Mouse (Mus musculus) CH12.LX (cell line): ENCODE measurements around the gene Olfr1387. TPM values are rescaled to one million over a fixed set of nuclear protein-coding genes. Genes with fewer than 3 reads are reported as not detected.
"Not testable (repeated sequence)": the region's sequence is repeated elsewhere in the genome, so short reads cannot be mapped to it uniquely, and the experiment has no call there.

Experiments used
- DNase-seq: peaks from one replicate; pipeline ENCODE4 v3.0.0-alpha.2; 2013; ENCODE audit errors: extremely low read depth
- H3K27ac ChIP-seq: 2 replicates; pipeline ENCODE4 v1.5.1; 2012; ENCODE audit warnings: low read depth, mild to moderate bottlenecking, control low read depth, moderate library complexity; ENCODE audit not compliant: insufficient read depth
- H3K27me3 ChIP-seq: replicated peaks from 2 replicates; pipeline ENCODE3; 2012; ENCODE audit warnings: inconsistent platforms
- H3K36me3 ChIP-seq, 2 experiments: replicated peaks in 1 of 2; 2 replicates each; pipeline versions ENCODE3 to v1.6.1; 2012; ENCODE audit warnings: inconsistent platforms in 1 of 2, low read length in 1 of 2, mild to moderate bottlenecking in 1 of 2, mixed read lengths in 1 of 2, moderate library complexity in 1 of 2; ENCODE audit not compliant: control insufficient read depth in 1 of 2, insufficient read depth in 1 of 2
- H3K4me1 ChIP-seq, 2 experiments: 2 replicates each; pipeline ENCODE4 v1.6.1; 2012; ENCODE audit warnings: inconsistent platforms in 1 of 2, moderate library complexity in 1 of 2; ENCODE audit not compliant: insufficient read depth in 2 of 2, control insufficient read depth in 1 of 2
- H3K4me2 ChIP-seq: 2 replicates; pipeline ENCODE4 v1.6.1; 2012; ENCODE audit warnings: low read depth, mild to moderate bottlenecking, control low read depth; ENCODE audit not compliant: poor library complexity, insufficient read depth, severe bottlenecking
- H3K4me3 ChIP-seq, 3 experiments: fragments of 150-350 bp in 1 of 3; sonication (generic) in 1 of 3; replicated peaks in 1 of 3; 2 replicates each; pipeline versions ENCODE3 to v1.5.1; 2011 to 2012; ENCODE audit warnings: low read depth in 2 of 3, low read length in 2 of 3, mild to moderate bottlenecking in 2 of 3, moderate library complexity in 2 of 3, control low read depth in 1 of 3, improper control_type of control experiment in 1 of 3, inconsistent platforms in 1 of 3, mixed read lengths in 1 of 3; ENCODE audit not compliant: poor library complexity in 1 of 3
- H3K79me2 ChIP-seq: replicated peaks from 2 replicates; pipeline ENCODE4 v1.6.1; 2012; ENCODE audit warnings: mild to moderate bottlenecking, moderate library complexity; ENCODE audit not compliant: control insufficient read depth, poor library complexity, insufficient read depth, severe bottlenecking; ENCODE audit errors: extremely low read depth
- H3K9ac ChIP-seq: 2 replicates; pipeline ENCODE4 v1.6.1; 2012; ENCODE audit warnings: low read depth, mild to moderate bottlenecking, control low read depth, moderate library complexity; ENCODE audit not compliant: insufficient read depth
- H3K9me3 ChIP-seq: replicated peaks from 2 replicates; pipeline ENCODE3; 2012; ENCODE audit warnings: low read length, inconsistent platforms, mixed read lengths
- BHLHE40 ChIP-seq: IDR thresholded peaks from 2 replicates; pipeline ENCODE4 v1.6.1; 2011; ENCODE audit warnings: mild to moderate bottlenecking, low read depth, low read length, improper control_type of control experiment
- EP300 ChIP-seq: IDR thresholded peaks from 2 replicates; pipeline ENCODE4 v1.6.1; 2011; ENCODE audit warnings: low read length, improper control_type of control experiment
- ETS1 ChIP-seq: conservative IDR thresholded peaks from 2 replicates; pipeline ENCODE4 v1.6.1; 2012; ENCODE audit warnings: low read depth, mild to moderate bottlenecking, inconsistent platforms, low read length, improper control_type of control experiment, moderate library complexity
- HCFC1 ChIP-seq: IDR thresholded peaks from 2 replicates; pipeline ENCODE4 v1.6.1; 2012; ENCODE audit warnings: low read depth, mild to moderate bottlenecking, inconsistent platforms, low read length, improper control_type of control experiment
- IRF4 ChIP-seq: IDR thresholded peaks from 2 replicates; pipeline ENCODE4 v1.6.1; 2014; ENCODE audit warnings: low read depth, mild to moderate bottlenecking, inconsistent platforms, low read length, improper control_type of control experiment
- JUN ChIP-seq: IDR thresholded peaks from 2 replicates; pipeline ENCODE4 v1.6.1; 2011; ENCODE audit warnings: low read depth, mild to moderate bottlenecking, low read length, improper control_type of control experiment, moderate library complexity; ENCODE audit not compliant: insufficient read depth
- MAX ChIP-seq: IDR thresholded peaks from 2 replicates; pipeline ENCODE4 v1.6.1; 2011; ENCODE audit warnings: low read length, improper control_type of control experiment
- MAZ ChIP-seq: IDR thresholded peaks from 2 replicates; pipeline ENCODE4 v1.6.1; 2012; ENCODE audit warnings: low read depth, mild to moderate bottlenecking, inconsistent platforms, low read length, improper control_type of control experiment, moderate library complexity
- NELFE ChIP-seq: IDR thresholded peaks from 2 replicates; pipeline ENCODE4 v1.6.1; 2011; ENCODE audit warnings: low read depth, low read length, improper control_type of control experiment
- NRF1 ChIP-seq: IDR thresholded peaks from 2 replicates; pipeline ENCODE4 v1.6.1; 2014; ENCODE audit warnings: low read depth, mild to moderate bottlenecking, inconsistent platforms, low read length, improper control_type of control experiment, moderate library complexity
- PAX5 ChIP-seq: IDR thresholded peaks from 2 replicates; pipeline ENCODE4 v1.6.1; 2012; ENCODE audit warnings: low read length, inconsistent platforms, mixed read lengths
- POLR2AphosphoS2 ChIP-seq: IDR thresholded peaks from 2 replicates; pipeline ENCODE4 v1.6.1; 2011; ENCODE audit warnings: low read depth, low read length, improper control_type of control experiment
- RAD21 ChIP-seq: IDR thresholded peaks from 2 replicates; pipeline ENCODE4 v1.6.1; 2011; ENCODE audit warnings: low read depth, mild to moderate bottlenecking, low read length, improper control_type of control experiment, moderate library complexity
- RCOR1 ChIP-seq: conservative IDR thresholded peaks from 2 replicates; pipeline ENCODE4 v1.6.1; 2012; ENCODE audit warnings: low read depth, mild to moderate bottlenecking, inconsistent platforms, low read length, improper control_type of control experiment
- SMC3 ChIP-seq: IDR thresholded peaks from 2 replicates; pipeline ENCODE4 v1.6.1; 2011; ENCODE audit warnings: low read depth, low read length, improper control_type of control experiment
- TCF12 ChIP-seq: IDR thresholded peaks from 2 replicates; pipeline ENCODE4 v1.6.1; 2014; ENCODE audit warnings: low read depth, mild to moderate bottlenecking, inconsistent platforms, low read length, improper control_type of control experiment
- USF1 ChIP-seq: IDR thresholded peaks from 2 replicates; pipeline ENCODE4 v1.6.1; 2014; ENCODE audit warnings: low read depth, mild to moderate bottlenecking, inconsistent platforms, low read length, improper control_type of control experiment
- USF2 ChIP-seq: conservative IDR thresholded peaks from 2 replicates; pipeline ENCODE4 v1.6.1; 2011; ENCODE audit warnings: low read depth, low read length, improper control_type of control experiment
- ZKSCAN1 ChIP-seq: IDR thresholded peaks from 2 replicates; pipeline ENCODE4 v1.6.1; 2012; ENCODE audit warnings: low read depth, inconsistent platforms, low read length, improper control_type of control experiment, borderline replicate concordance
- ZMIZ1 ChIP-seq: IDR thresholded peaks from 2 replicates; pipeline ENCODE4 v1.6.1; 2012; ENCODE audit warnings: low read depth, mild to moderate bottlenecking, inconsistent platforms, low read length, improper control_type of control experiment
- dilution Hi-C: fragments of 300-500 bp; cut with MboI; formaldehyde crosslinking; loops from 2 replicates; pipeline ENCODE4 v1.14.3; 2020; ENCODE audit warnings: low sequenced_read_pairs; ENCODE audit not compliant: extremely low pct_unique_long_range_greater_than_20kb, extremely low pct_ligation_motif_present
- in situ Hi-C: fragments of 300-500 bp; cut with MboI; formaldehyde crosslinking; loops from 3 replicates; pipeline ENCODE4 v1.14.3; 2019; ENCODE audit warnings: low sequenced_read_pairs, low pct_ligation_motif_present, low pct_unique_long_range_greater_than_20kb, mixed read lengths
- polyA plus RNA-seq: library from polyadenylated mRNA; unstranded; fragments of >175 nt; gene quantifications from 2 replicates; pipeline ENCODE4 v1.2.1, GENCODE M21; 2012; ENCODE audit warnings: low read depth; ENCODE audit not compliant: insufficient read length
- total RNA-seq, 2 experiments: library from RNA; depleted of rRNA; stranded (reverse); fragments of 300-350 nt in 1 of 2; fragments of >200 nt in 1 of 2; gene quantifications; 2 replicates each; pipeline ENCODE4 v1.2.3; 2012 to 2014

Olfr1387 gene
- total and polyA plus RNA-seq, 3 experiments = not detected

DNA sequence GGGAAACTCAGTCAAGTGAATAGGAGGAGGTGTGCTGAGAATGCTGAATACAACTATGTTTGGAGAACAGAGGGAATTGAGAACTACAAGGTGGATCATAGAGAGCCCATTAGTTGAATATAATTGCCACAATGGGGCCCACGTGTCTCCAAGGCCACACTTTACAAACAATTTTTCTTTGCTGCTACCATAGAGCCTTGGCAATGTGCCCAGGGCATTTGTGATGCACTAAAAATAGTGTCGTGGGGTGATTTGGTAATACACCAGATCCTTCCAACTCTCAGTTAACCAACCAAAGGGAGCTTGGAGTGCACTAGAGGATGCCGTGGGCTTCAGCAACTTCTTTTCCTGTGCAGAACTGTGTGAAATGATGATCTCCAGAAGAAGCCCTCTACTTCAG, 18.7 kb upstream of the Olfr1387 start, which contains the start of gene Olfr1388:
TSS of gene Olfr1388 (plus strand) at position 214 of the 400 bp plus-strand sequence.
- Histone ChIP-seq H3K4me3 (no peak within 1 kb of the TSS), H3K4me1 (no peaks in the 10 kb centered on the region), H3K27ac (no peak within 1 kb of the TSS), H3K9ac (no peak within 1 kb of the TSS), H3K27me3 (peaks cover 4% of the 10 kb centered on the region), H3K4me2 (no peak within 1 kb of the TSS), H3K36me3 (no peaks in the 10 kb centered on the region), H3K79me2 (no peaks in the 10 kb centered on the region), H3K9me3 (peaks cover 7% of the 10 kb centered on the region)
- dilution Hi-C loops = no loop called here
- DNase-seq = no peak
- TF ChIP-seq SMC3 (no peak), ZMIZ1 (no peak), MAX (no peak), USF1 (no peak), NELFE (no peak), USF2 (no peak), TCF12 (no peak), ETS1 (no peak), EP300 (no peak), PAX5 (no peak), MAZ (no peak), ZKSCAN1 (no peak), BHLHE40 (no peak), HCFC1 (no peak), RCOR1 (no peak), NRF1 (no peak), IRF4 (no peak), RAD21 (no peak), JUN (no peak), POLR2AphosphoS2 (no peak)
- in situ Hi-C loops = no loop called here

DNA sequence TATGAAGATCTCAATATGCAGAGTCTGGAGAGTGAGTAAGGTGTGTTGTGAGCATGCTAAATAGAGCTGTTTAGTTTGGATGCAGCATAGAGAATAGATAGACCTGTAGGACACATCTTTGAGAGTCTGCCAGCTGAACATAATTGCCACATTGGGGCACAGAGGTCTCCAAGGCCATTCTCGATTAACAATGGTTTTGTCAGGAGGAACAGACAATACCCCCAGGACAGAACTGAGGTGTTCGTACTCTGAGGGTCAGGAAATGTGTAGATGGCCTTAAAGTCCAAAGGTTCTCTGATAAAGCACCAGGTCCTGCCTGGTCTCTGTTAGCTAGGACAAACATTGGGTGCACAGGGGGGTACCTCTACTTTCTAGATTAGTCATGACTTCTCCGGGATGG, 9.6 kb downstream of the Olfr1387 start, which contains the start of gene Olfr1386:
TSS of gene Olfr1386 (plus strand) at position 301 of the 400 bp plus-strand sequence.
- H3K9ac ChIP-seq, DNase-seq, H3K4me1 ChIP-seq, H3K4me3 ChIP-seq, H3K27ac ChIP-seq, in situ Hi-C loops, H3K4me2 ChIP-seq, dilution Hi-C loops, H3K36me3 ChIP-seq, H3K9me3 ChIP-seq, H3K79me2 ChIP-seq: not testable (repeated sequence)
- H3K27me3 ChIP-seq = peaks cover 13% of the 10 kb centered on the region
